Mouse (Mus musculus) ES-E14 (cell line): ENCODE measurements around the gene Zscan18.

Source experiments
- CHD2 ChIP-seq: IDR thresholded peaks from 2 replicates; pipeline ENCODE4 v1.6.1; 2014; ENCODE audit warnings: mild to moderate bottlenecking, low read depth, low read length, inconsistent platforms
- HCFC1 ChIP-seq: IDR thresholded peaks from 2 replicates; pipeline ENCODE4 v1.6.1; 2012; ENCODE audit warnings: low read length, inconsistent platforms, borderline replicate concordance; ENCODE audit not compliant: insufficient read depth
- MAFK ChIP-seq: IDR thresholded peaks from 2 replicates; pipeline ENCODE4 v1.6.1; 2014; ENCODE audit warnings: mild to moderate bottlenecking, low read depth, low read length, inconsistent platforms; ENCODE audit not compliant: insufficient read depth

DNA sequence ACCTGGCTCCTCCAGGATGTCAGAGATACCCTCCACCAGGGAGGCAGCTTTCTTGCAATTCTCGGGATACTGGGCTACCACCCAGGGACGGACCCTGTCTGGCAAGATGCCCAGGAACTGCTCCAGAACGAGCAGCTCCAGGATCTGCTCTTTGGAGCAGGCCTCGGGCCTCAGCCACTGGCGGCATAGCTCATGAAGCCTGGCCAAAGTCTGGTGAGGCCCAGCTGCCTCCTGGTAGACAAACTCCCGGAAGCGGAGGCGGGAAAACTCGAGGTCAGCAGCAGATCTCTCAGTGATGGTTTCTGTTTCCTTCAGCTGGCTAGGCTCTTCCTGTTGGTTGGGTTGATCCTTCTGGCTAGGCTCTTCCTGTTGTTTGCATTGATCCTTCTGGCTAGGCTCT lies 29.3 kb downstream of the Zscan18 start:
- no peak for TF ChIP-seq CHD2
- TF ChIP-seq MAFK: no peak
- no peak for TF ChIP-seq HCFC1
